Mouse (Mus musculus): ENCODE measurements around the gene Ghrh. TPM values are rescaled to one million over a fixed set of nuclear protein-coding genes. Genes with fewer than 3 reads are reported as not detected.

The Ghrh gene
- total and polyA plus RNA-seq, 3 experiments, result not detected

GRCm38 (mm10) chr2:157317220-157317619, 30.1 kb downstream of the Ghrh start:
- Histone ChIP-seq H3K4me3 (ENCODE audit: control insufficient read depth in 1 of 2, insufficient read depth in 1 of 2, low read depth in 2 of 2, low read length in 2 of 2) (no peak overlapping the region), H3K79me2 (ENCODE audit: control insufficient read depth, insufficient read depth, low read length, poor library complexity) (no peaks in the 10 kb centered on the region), H3K27ac (ENCODE audit: control insufficient read depth, low read depth, low read length) (no peak overlapping the region), H3K27me3 (ENCODE audit: control insufficient read depth in 1 of 2, insufficient read depth in 2 of 2, low read length in 2 of 2) (no peaks in the 10 kb centered on the region), H3K9me3 (replicated peaks; ENCODE audit: insufficient read depth, low read length) (no peaks in the 10 kb centered on the region), H3K9ac (ENCODE audit: control insufficient read depth, low read depth, low read length, poor library complexity, severe bottlenecking) (no peak overlapping the region), H3K4me1 (ENCODE audit: control insufficient read depth in 1 of 2, insufficient read depth in 2 of 2, low read length in 2 of 2) (no peaks in the 10 kb centered on the region), H3K36me3 (ENCODE audit: control insufficient read depth in 1 of 2, insufficient read depth in 2 of 2, low read length in 2 of 2) (peaks cover 0 to 41% of the 10 kb centered on the region in 2 experiments; a peak in 2 of 4 replicates)
- TF ChIP-seq EP300 (IDR thresholded peaks at IDR 0.05; ENCODE audit: low read depth in 1 of 2, low read length in 2 of 2) (no peak), NELFE (IDR thresholded peaks at IDR 0.05; ENCODE audit: low read depth, low read length) (no peak), ZKSCAN1 (IDR thresholded peaks at IDR 0.05; ENCODE audit: low read depth, low read length) (no peak), USF2 (IDR thresholded peaks at IDR 0.05; ENCODE audit: borderline replicate concordance in 1 of 2, insufficient read depth in 1 of 2, low read depth in 1 of 2, low read length in 2 of 2) (no peak), MYB (IDR thresholded peaks at IDR 0.05; ENCODE audit: low read depth, low read length) (no peak), MAZ (IDR thresholded peaks at IDR 0.05; ENCODE audit: low read depth, low read length) (no peak), POLR2AphosphoS5 (IDR thresholded peaks at IDR 0.05; ENCODE audit: borderline replicate concordance, low read depth, low read length) (no peak), RAD21 (IDR thresholded peaks at IDR 0.05; ENCODE audit: low read depth, low read length) (no peak), USF1 (IDR thresholded peaks at IDR 0.05; ENCODE audit: low read depth, low read length) (no peak), GATA1 (IDR thresholded peaks at IDR 0.05; ENCODE audit: low read depth, low read length) (no peak), MEF2A (IDR thresholded peaks at IDR 0.05; ENCODE audit: extremely low read depth, insufficient replicate concordance, low read depth, low read length, poor library complexity, severe bottlenecking) (no peak), GABPA (IDR thresholded peaks at IDR 0.05; ENCODE audit: low read depth, low read length) (no peak), TCF12 (IDR thresholded peaks at IDR 0.05; ENCODE audit: low read depth, low read length) (no peak), HCFC1 (IDR thresholded peaks at IDR 0.05; ENCODE audit: low read depth, low read length) (no peak), CTCF (IDR thresholded peaks at IDR 0.05 in 2 of 3, conservative IDR thresholded peaks at IDR 0.05 in 1 of 3; ENCODE audit: control insufficient read depth in 1 of 3, insufficient read depth in 1 of 3, low read depth in 2 of 3, low read length in 3 of 3, poor library complexity in 1 of 3, severe bottlenecking in 1 of 3) (no peak), ETS1 (IDR thresholded peaks at IDR 0.05; ENCODE audit: low read depth, low read length) (no peak), UBTF (IDR thresholded peaks at IDR 0.05; ENCODE audit: borderline replicate concordance, insufficient read depth, low read depth, low read length) (no peak), CHD2 (IDR thresholded peaks at IDR 0.05; ENCODE audit: low read length) (no peak), TAL1 (IDR thresholded peaks at IDR 0.05; ENCODE audit: low read length) (no peak)
- DNase-seq (ENCODE audit: low read depth, low spot score), result no peak

- H3K9ac ChIP-seq (ENCODE audit: control insufficient read depth, low read depth, low read length, poor library complexity, severe bottlenecking), result no peak overlapping the region
Measured at GRCm38 (mm10) chr2:157316358-157316933, 30.9 kb downstream of the Ghrh start.

More at GRCm38 (mm10) chr2:157316358-157316933, 30.9 kb downstream of the Ghrh start:
- Histone ChIP-seq H3K9me3 (replicated peaks; ENCODE audit: insufficient read depth, low read length) (no peaks in the 10 kb centered on the region), H3K79me2 (ENCODE audit: control insufficient read depth, insufficient read depth, low read length, poor library complexity) (no peaks in the 10 kb centered on the region), H3K4me1 (ENCODE audit: control insufficient read depth in 1 of 2, insufficient read depth in 2 of 2, low read length in 2 of 2) (no peaks in the 10 kb centered on the region), H3K36me3 (ENCODE audit: control insufficient read depth in 1 of 2, insufficient read depth in 2 of 2, low read length in 2 of 2) (peaks cover 0 to 43% of the 10 kb centered on the region in 2 experiments; a peak in 2 of 4 replicates), H3K4me3 (ENCODE audit: control insufficient read depth in 1 of 2, insufficient read depth in 1 of 2, low read depth in 2 of 2, low read length in 2 of 2) (no peak overlapping the region), H3K27me3 (ENCODE audit: control insufficient read depth in 1 of 2, insufficient read depth in 2 of 2, low read length in 2 of 2) (no peaks in the 10 kb centered on the region), H3K27ac (ENCODE audit: control insufficient read depth, low read depth, low read length) (no peak overlapping the region)
- TF ChIP-seq UBTF (IDR thresholded peaks at IDR 0.05; ENCODE audit: borderline replicate concordance, insufficient read depth, low read depth, low read length), result no peak
- TF ChIP-seq KAT2A (conservative IDR thresholded peaks at IDR 0.05; ENCODE audit: low read depth, low read length), result no peak
- no peak for TF ChIP-seq MYC (IDR thresholded peaks at IDR 0.05; ENCODE audit: low read depth, low read length)
- no peak for TF ChIP-seq E2F4 (IDR thresholded peaks at IDR 0.05; ENCODE audit: borderline replicate concordance, low read depth, low read length)
- no peak for TF ChIP-seq ELF1 (IDR thresholded peaks at IDR 0.05; ENCODE audit: low read depth, low read length)
- no peak for TF ChIP-seq ZNF384 (IDR thresholded peaks at IDR 0.05; ENCODE audit: low read depth, low read length)
- TF ChIP-seq USF1 (IDR thresholded peaks at IDR 0.05; ENCODE audit: low read depth, low read length), result no peak
- no peak for DNase-seq (ENCODE audit: low read depth, low spot score)
